Mouse (Mus musculus) forebrain, embryonic 10.5 days (tissue): ENCODE results near the gene BC055324. TPM values are rescaled to one million over a fixed set of nuclear protein-coding genes. Genes with fewer than 3 reads are reported as not detected.

Source experiments
- DNase-seq: peaks from one replicate; pipeline ENCODE4 v3.0.0-alpha.2; 2017; ENCODE audit warnings: low spot score; ENCODE audit errors: extremely low spot score
- H3K27ac ChIP-seq: fragments of 300-500 bp; sonication (generic); 2 replicates; pipeline ENCODE4 v1.5.1; 2016; ENCODE audit warnings: mild to moderate bottlenecking
- H3K27me3 ChIP-seq: fragments of 300-500 bp; sonication (generic); 2 replicates; pipeline ENCODE4 v1.6.1; 2016; ENCODE audit warnings: mild to moderate bottlenecking; ENCODE audit not compliant: poor library complexity, severe bottlenecking
- H3K36me3 ChIP-seq: fragments of 300-500 bp; sonication (generic); replicated peaks from 2 replicates; pipeline ENCODE4 v1.6.1; 2016; ENCODE audit warnings: mild to moderate bottlenecking, moderate library complexity
- H3K4me1 ChIP-seq: fragments of 300-500 bp; sonication (generic); 2 replicates; pipeline ENCODE4 v1.6.1; 2016
- H3K4me3 ChIP-seq: fragments of 300-500 bp; sonication (generic); 2 replicates; pipeline ENCODE4 v1.5.1; 2016; ENCODE audit warnings: mild to moderate bottlenecking, moderate library complexity
- H3K9me3 ChIP-seq: fragments of 300-500 bp; sonication (generic); 2 replicates; pipeline ENCODE4 v1.6.1; 2016; ENCODE audit warnings: mild to moderate bottlenecking, moderate library complexity
- WGBS: fragments of 180-500 bp; shearing (Covaris S2); methylation state at CpG from one replicate; pipeline ENCODE4 v1.1.7; 2016; 5-methylcytosine and 5-hydroxymethylcytosine counted together
- polyA plus RNA-seq: library from polyadenylated mRNA; unstranded; fragments of >200 nt; fragmentation: Nextera tagmentation; extraction: Ambion mirVana; gene quantifications from 2 replicates; pipeline ENCODE4 v1.2.1, GENCODE M21; 2016

The BC055324 gene
- polyA plus RNA-seq, 1 experiment from 2014 or later: 47.2 TPM

- H3K27ac ChIP-seq: no peak overlapping the region
- DNase-seq: no peak
- peaks cover 10% of the 10 kb centered on the region for H3K4me1 ChIP-seq
- H3K36me3 ChIP-seq: no peaks in the 10 kb centered on the region
- 87% methylated on average over 2 of the region's 2 CpGs for WGBS
- no peaks in the 10 kb centered on the region for H3K27me3 ChIP-seq
- no peaks in the 10 kb centered on the region for H3K9me3 ChIP-seq
- H3K4me3 ChIP-seq: no peak overlapping the region
These were observed 95.0 kb downstream of the BC055324 start for GRCm38 (mm10) chr1:163899575-163899974.

GRCm38 (mm10) chr1:163898291-163898764 is 96.3 kb downstream of the BC055324 start:
- Histone ChIP-seq H3K36me3 (no peaks in the 10 kb centered on the region), H3K27ac (no peak overlapping the region), H3K4me3 (no peak overlapping the region), H3K9me3 (no peaks in the 10 kb centered on the region), H3K4me1 (peaks cover 10% of the 10 kb centered on the region), H3K27me3 (no peaks in the 10 kb centered on the region)
- WGBS: 78% methylated on average over 5 of the region's 5 CpGs
- DNase-seq: no peak

Other genes starting within 250 kb of the BC055324 start
- 27.4 and 29.1 TPM in 2 replicates for gene Kifap3, start 215.2 kb downstream of the BC055324 start, polyA plus RNA-seq
- gene Scyl3, start 65.7 kb downstream of the BC055324 start, polyA plus RNA-seq: 15.5 and 16.3 TPM in 2 replicates
- 10.3 and 11.2 TPM in 2 replicates for gene Mettl18, start 93 bp upstream of the BC055324 start, polyA plus RNA-seq
- not detected in 2 replicates for gene Sele, start 53.4 kb upstream of the BC055324 start, polyA plus RNA-seq
- gene Sell, start 67.2 kb upstream of the BC055324 start, polyA plus RNA-seq: not detected in 2 replicates
- not detected in 2 replicates for gene Selp, start 120.5 kb upstream of the BC055324 start, polyA plus RNA-seq
- gene F5, start 157.0 kb upstream of the BC055324 start, polyA plus RNA-seq: 0.27 and 0.36 TPM in 2 replicates